Mouse (Mus musculus): ENCODE results near the gene Prmt6. TPM values are rescaled to one million over a fixed set of nuclear protein-coding genes. Genes with fewer than 3 reads are reported as not detected.

Prmt6 gene
- 26.9 TPM for polyA plus RNA-seq (2014; fragmentation: Illumina TruSeq; extraction: RNeasy Lipid Tissue Mini Kit (QIAGEN cat#74804))

DNA sequence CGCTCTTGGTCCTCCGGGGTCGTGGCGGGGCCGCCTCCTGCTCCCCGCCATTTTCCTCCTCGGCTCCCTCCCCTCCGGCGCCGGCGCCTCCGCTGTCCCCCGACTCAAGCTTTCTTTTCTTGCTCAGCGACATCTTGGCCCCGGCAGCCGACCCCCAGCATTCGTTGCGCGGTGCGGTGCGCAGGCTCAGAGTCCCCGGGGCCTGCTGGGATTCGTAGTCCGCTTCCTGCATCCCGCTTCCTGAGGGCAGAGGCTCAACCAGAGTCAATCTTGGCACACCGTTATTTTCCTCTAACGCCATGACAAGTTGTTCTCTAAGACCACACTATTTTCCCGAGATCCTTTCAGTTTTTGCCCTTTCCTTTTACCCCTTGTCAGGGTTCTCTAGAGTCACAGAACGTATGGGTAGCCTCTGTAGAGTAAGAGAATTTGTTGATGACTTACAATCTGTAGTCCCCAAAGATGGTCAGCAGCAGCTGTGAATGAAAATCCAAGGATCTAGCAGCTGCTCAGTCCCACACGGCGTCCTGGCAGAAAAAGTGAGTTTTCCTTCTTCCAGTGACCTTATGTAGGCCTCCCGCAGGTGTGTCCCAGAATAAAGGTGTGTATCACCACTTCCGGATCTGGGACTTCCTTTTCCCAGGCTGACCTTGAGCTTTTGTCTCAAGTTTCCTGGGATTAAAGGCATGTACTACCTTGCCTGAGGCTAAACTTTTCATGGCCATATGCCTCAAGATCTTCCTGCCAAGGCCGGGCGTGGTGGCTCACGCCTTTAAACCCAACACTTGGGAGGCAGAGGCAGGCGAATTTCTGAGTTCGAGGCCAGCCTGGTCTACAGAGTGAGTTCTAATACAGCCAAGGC is at the start of gene Prmt6:
Gene Prmt6 (minus strand): TSS at position 160 of the 862 bp plus-strand sequence.

Other genes with a start within 250 kb of the Prmt6 start
- 7.3 TPM for gene Ntng1, start 107.0 kb downstream of the Prmt6 start, polyA plus RNA-seq (2014; fragmentation: Illumina TruSeq; extraction: RNeasy Lipid Tissue Mini Kit (QIAGEN cat#74804))

Measured in ovary, adult 10 weeks (tissue).